Mouse (Mus musculus) neural tube, embryonic 12.5 days (tissue): Measurements from ENCODE around the gene Toe1. TPM values are rescaled to one million over a fixed set of nuclear protein-coding genes. Genes with fewer than 3 reads are reported as not detected.

Experiments used
- polyA plus RNA-seq: library from polyadenylated mRNA; unstranded; fragments of >200 nt; fragmentation: Nextera tagmentation; extraction: Ambion mirVana; gene quantifications from 2 replicates; pipeline ENCODE4 v1.2.1, GENCODE M21; 2016

The Toe1 gene
- polyA plus RNA-seq, 1 experiment from 2014 or later, result 31.3 TPM

Other genes starting within 250 kb of the Toe1 start
- 19.5 and 20.8 TPM in 2 replicates for gene Gpbp1l1, start 250.0 kb downstream of the Toe1 start, polyA plus RNA-seq
- gene Ccdc17, start 211.0 kb downstream of the Toe1 start, polyA plus RNA-seq, result 3.5 and 3.8 TPM in 2 replicates
- 172 and 173 TPM in 2 replicates for gene Nasp, start 179.7 kb downstream of the Toe1 start, polyA plus RNA-seq
- 583 and 599 TPM in 2 replicates for gene Akr1a1, start 156.0 kb downstream of the Toe1 start, polyA plus RNA-seq
- gene Prdx1, start 122.1 kb downstream of the Toe1 start, polyA plus RNA-seq, result 660 and 722 TPM in 2 replicates
- 28.0 and 30.9 TPM in 2 replicates for gene Mmachc, start 99.2 kb downstream of the Toe1 start, polyA plus RNA-seq
- gene Ccdc163, start 99.1 kb downstream of the Toe1 start, polyA plus RNA-seq, result 22.0 and 23.5 TPM in 2 replicates
- 6.4 and 6.5 TPM in 2 replicates for gene Tesk2, start 86.7 kb downstream of the Toe1 start, polyA plus RNA-seq
- 13.6 and 14.5 TPM in 2 replicates for gene Mutyh, start 83 bp upstream of the Toe1 start, polyA plus RNA-seq
- gene Hpdl, start 14.1 kb upstream of the Toe1 start, polyA plus RNA-seq, result 1.3 and 1.6 TPM in 2 replicates
- 10.2 and 10.4 TPM in 2 replicates for gene Zswim5, start 69.7 kb upstream of the Toe1 start, polyA plus RNA-seq
- gene Urod, start 186.8 kb upstream of the Toe1 start, polyA plus RNA-seq, result 84.7 and 93.0 TPM in 2 replicates
- 23.8 and 24.0 TPM in 2 replicates for gene Hectd3, start 187.7 kb upstream of the Toe1 start, polyA plus RNA-seq
- 45.4 and 48.6 TPM in 2 replicates for gene Eif2b3, start 211.8 kb upstream of the Toe1 start, polyA plus RNA-seq